Mouse (Mus musculus): ENCODE data around the gene Copa. TPM values are rescaled to one million over a fixed set of nuclear protein-coding genes. Genes with fewer than 3 reads are reported as not detected.

Gene Copa
- polyA plus RNA-seq, 1 experiment from 2014 or later = 181 TPM

DNA sequence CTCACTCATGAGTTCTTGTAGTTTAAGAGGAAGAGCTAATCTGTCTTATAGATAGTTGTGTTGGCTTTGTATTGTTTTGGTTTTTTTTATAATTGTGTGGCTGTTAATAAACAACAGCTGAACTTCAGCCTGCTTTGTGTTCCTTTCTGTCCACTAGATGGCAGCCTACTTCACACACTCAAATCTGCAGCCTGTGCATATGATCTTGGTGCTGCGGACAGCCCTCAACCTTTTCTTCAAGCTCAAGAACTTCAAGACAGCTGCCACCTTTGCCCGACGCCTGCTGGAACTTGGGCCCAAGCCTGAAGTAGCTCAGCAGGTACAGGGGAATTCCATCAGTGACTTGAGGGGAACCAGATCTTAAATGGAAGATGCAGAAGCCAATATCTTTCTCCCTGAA is 37.4 kb downstream of the Copa start:
- TF ChIP-seq CTCF (IDR thresholded peaks at IDR 0.05) = peak; percentile 85
- DNase-seq (ENCODE audit: low read depth, low spot score) (no peak), ATAC-seq (no peak)
- in situ Hi-C loops (cut with MboI; ENCODE audit: low pct_unique_long_range_greater_than_20kb) = loop anchor here (5.0 kb wide), 1 partner anchor 193 kb away; no protein-coding TSS in a partner anchor
- ChIA-PET CTCF (interaction anchor here (0.6 to 5.1 kb wide), 29 partner anchors 10 to 237 kb away, joined by 3 to 43 read pairs (median 4); partner anchors contain the start of genes Copa and Ncstn), POLR2A (interaction anchor here (0.9 kb wide), 2 partner anchors 77 to 190 kb away, joined by 3 read pairs; no protein-coding TSS in a partner anchor)
- no peaks in the 10 kb centered on the region for H3K27me3 ChIP-seq

DNA sequence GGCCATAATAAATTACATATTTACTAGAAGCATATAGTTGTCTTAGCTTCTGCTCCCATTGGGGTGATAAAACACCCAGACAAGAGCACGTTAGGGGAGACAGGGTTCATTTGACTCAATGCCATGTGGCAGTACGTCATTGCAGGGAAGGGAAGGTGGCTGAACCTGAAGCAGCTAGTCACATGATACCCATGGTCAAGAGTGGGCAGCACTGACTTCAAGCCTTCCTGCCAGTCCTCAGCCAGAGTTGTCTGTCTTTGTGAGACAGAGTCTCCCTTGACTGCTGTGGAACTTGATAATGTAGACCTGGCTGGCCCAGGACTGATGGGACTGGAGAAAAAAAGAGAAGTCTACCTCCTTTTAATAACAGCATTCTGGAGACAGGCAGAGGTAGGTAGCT is 40.3 kb downstream of the Copa start:
- TF ChIP-seq CTCF (IDR thresholded peaks at IDR 0.05) = no peak
- in situ Hi-C loops (cut with MboI; ENCODE audit: low pct_unique_long_range_greater_than_20kb) = no loop called here
- no peak for DNase-seq (ENCODE audit: low read depth, low spot score)
- ChIA-PET CTCF (interaction anchor here (2.0 to 5.1 kb wide), 2 partner anchors 15 to 187 kb away, joined by 11 to 43 read pairs; no protein-coding TSS in a partner anchor), POLR2A (no interaction called here)
- no peaks in the 10 kb centered on the region for H3K27me3 ChIP-seq
- no peak for ATAC-seq

DNA sequence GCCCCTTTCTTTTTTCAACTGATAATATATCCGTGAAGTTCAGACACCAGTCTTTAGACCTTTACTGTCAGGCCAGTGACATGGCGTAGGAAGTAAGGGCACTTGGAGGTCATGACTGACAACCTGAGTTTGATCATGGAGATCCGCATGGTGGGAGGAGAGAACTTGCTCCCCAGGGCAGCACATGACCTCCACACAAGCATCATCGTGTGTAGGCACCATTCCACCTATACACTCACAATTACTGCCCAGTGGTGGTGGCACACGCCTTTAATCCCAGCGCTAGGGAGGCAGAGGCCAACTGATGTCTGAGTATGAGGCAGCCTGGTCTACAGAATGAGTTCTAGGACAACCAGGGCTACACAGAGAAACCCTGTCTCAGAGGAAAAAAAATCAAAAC is 42.2 kb downstream of the Copa start:
- in situ Hi-C loops (cut with MboI; ENCODE audit: low pct_unique_long_range_greater_than_20kb) = no loop called here
- ChIA-PET CTCF (interaction anchor here (2.0 kb wide), 1 partner anchor 185 kb away, joined by 11 read pairs; no protein-coding TSS in a partner anchor), POLR2A (no interaction called here)
- no peak for DNase-seq (ENCODE audit: low read depth, low spot score)
- ATAC-seq = no peak
- H3K27me3 ChIP-seq = no peaks in the 10 kb centered on the region
- TF ChIP-seq CTCF (IDR thresholded peaks at IDR 0.05) = no peak

DNA sequence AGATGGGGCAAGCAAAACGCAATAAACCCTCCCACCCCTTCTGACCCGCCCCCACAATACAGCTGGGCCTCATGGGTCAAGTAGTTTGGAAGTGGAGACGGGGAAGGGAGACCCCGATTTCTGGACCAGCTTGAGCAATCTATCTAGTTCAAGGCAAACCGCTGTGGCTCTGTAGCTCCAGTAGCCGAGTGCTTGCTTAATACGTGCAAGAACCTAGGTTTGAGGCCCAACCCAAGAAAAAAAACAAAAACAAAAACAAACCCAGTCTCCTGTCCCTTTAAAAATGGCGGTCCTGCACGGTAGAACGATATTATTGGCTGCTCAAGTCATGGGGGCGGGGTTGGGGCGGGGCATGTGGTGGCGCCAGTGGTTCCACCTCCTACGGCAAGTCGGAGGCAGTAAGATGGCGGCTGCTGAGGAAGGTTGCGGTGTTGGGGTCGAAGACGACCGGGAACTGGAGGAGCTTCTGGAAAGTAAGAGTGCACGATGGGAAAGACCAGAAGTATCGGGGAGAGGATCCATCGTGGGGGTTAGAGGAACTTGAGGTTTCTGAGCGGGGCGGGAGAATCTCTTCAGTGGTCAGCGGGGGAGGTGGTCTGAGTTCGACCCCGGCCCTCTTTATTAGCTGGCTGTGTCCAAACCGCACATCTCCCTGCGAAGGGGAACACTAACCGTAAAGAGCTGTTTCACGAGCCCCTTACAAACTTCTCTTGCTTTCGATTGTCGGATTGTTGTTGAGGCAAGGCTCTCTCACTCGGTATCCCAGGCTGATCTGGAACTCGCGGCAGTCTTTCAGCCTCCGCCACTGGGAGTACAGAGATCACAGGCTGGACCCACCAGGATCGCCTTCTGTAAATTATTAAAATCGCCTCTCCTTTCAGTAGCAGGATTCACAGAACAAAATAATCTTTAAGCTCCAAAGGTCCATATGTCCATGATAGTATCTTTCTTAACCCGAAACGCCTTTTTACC is 44.3 kb downstream of the Copa start, which contains the start of gene Pex19:
Pex19 (plus strand) TSS at position 380 of the 972 bp plus-strand sequence.
- peak; percentile 81 for ATAC-seq
- no peak for TF ChIP-seq CTCF (IDR thresholded peaks at IDR 0.05)
- no peaks in the 10 kb centered on the region for H3K27me3 ChIP-seq
- in situ Hi-C loops (cut with MboI; ENCODE audit: low pct_unique_long_range_greater_than_20kb) = loop anchor here (25.0 kb wide), 1 partner anchor 386 kb away; the partner anchor contains the start of genes Cfap45 and Tagln2
- ChIA-PET CTCF (interaction anchor here (0.6 to 1.8 kb wide), 7 partner anchors 9 to 184 kb away, joined by 3 to 4 read pairs (median 3); no protein-coding TSS in a partner anchor), POLR2A (interaction anchor here (1.2 kb wide), 1 partner anchor 181 kb away, joined by 4 read pairs; no protein-coding TSS in a partner anchor)
- no peak for DNase-seq (ENCODE audit: low read depth, low spot score)

DNA sequence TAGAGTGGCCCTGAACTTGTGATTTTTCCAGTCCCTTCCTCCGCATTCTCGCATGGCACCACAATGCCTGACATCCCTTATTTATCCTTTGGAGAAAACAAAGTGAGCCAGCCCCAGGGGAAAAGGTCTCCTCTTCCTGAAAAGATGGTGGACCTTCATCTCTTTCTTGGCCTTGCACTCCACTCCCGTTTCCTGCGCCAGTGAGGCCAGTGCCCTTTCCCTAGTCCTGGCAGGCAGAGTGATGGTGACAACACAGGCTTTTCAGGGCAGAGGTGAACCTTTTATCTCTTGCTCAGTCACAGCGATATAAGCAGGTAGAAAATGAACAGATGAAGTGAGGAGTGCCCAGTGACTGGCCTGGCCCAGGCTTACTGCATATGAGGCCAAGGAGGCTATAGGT is 45.2 kb downstream of the Copa start:
- no peak for TF ChIP-seq CTCF (IDR thresholded peaks at IDR 0.05)
- in situ Hi-C loops (cut with MboI; ENCODE audit: low pct_unique_long_range_greater_than_20kb) = loop anchor here (25.0 kb wide), 1 partner anchor 385 kb away; the partner anchor contains the start of genes Cfap45 and Tagln2
- DNase-seq (ENCODE audit: low read depth, low spot score) = no peak
- no peaks in the 10 kb centered on the region for H3K27me3 ChIP-seq
- ATAC-seq = peak; percentile 9
- ChIA-PET POLR2A (no interaction called here), CTCF (interaction anchor here (1.2 to 4.6 kb wide), 3 partner anchors 15 to 81 kb away, joined by 3 to 20 read pairs (median 3); no protein-coding TSS in a partner anchor)

DNA sequence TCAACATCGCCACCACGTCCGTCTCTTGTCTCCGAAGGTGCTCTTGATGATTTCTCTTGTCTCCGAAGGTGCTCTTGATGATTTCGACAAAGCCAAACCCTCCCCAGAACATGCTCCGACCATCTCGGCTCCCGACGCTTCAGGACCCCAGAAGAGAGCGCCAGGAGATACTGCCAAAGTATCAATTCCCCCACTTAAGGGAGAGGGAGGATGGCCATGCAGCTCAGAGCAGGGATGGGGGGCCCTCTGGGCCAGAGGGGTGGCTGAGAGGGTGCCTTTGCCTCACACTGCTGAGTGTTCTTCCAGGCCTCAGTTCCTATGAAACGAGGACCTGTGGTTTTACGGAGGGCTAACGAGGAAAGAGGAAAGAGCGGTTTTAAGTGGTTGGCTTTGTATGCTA is 46.2 kb downstream of the Copa start:
- in situ Hi-C loops (cut with MboI; ENCODE audit: low pct_unique_long_range_greater_than_20kb) = loop anchor here (25.0 kb wide), 1 partner anchor 384 kb away; the partner anchor contains the start of genes Cfap45 and Tagln2
- DNase-seq (ENCODE audit: low read depth, low spot score) (no peak), ATAC-seq (no peak)
- POLR2A ChIA-PET = interaction anchor here (0.6 kb wide), 1 partner anchor 64 kb away, joined by 5 read pairs; no protein-coding TSS in a partner anchor
- no peak for TF ChIP-seq CTCF (IDR thresholded peaks at IDR 0.05)
- CTCF ChIA-PET = interaction anchor here (1.3 to 4.6 kb wide), 3 partner anchors 9 to 33 kb away, joined by 4 to 20 read pairs (median 7); no protein-coding TSS in a partner anchor
- no peaks in the 10 kb centered on the region for H3K27me3 ChIP-seq

DNA sequence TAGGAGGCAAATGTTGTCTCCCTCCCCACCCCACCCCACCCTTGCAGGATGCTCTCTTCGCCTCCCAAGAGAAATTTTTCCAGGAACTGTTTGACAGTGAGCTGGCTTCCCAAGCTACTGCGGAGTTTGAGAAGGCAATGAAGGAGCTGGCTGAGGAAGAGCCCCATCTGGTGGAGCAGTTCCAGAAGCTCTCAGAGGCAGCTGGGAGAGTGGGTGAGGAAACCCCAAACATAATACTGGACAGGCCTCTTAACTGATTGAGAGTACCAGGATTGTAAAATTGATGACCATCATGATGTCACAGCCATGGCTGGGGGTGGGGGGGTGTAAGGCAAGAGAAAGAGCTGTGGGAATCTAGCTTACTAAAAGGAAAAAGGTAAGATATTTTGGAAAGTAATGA is 46.8 kb downstream of the Copa start:
- in situ Hi-C loops (cut with MboI; ENCODE audit: low pct_unique_long_range_greater_than_20kb) = loop anchor here (25.0 kb wide), 1 partner anchor 383 kb away; the partner anchor contains the start of genes Cfap45 and Tagln2
- ChIA-PET CTCF (interaction anchor here (0.8 to 4.6 kb wide), 4 partner anchors 10 to 180 kb away, joined by 3 to 20 read pairs (median 6); no protein-coding TSS in a partner anchor), POLR2A (interaction anchor here (0.6 kb wide), 2 partner anchors 64 to 88 kb away, joined by 3 to 5 read pairs; no protein-coding TSS in a partner anchor)
- peak; percentile 55 for TF ChIP-seq CTCF (IDR thresholded peaks at IDR 0.05)
- no peaks in the 10 kb centered on the region for H3K27me3 ChIP-seq
- DNase-seq (ENCODE audit: low read depth, low spot score) = no peak
- no peak for ATAC-seq

DNA sequence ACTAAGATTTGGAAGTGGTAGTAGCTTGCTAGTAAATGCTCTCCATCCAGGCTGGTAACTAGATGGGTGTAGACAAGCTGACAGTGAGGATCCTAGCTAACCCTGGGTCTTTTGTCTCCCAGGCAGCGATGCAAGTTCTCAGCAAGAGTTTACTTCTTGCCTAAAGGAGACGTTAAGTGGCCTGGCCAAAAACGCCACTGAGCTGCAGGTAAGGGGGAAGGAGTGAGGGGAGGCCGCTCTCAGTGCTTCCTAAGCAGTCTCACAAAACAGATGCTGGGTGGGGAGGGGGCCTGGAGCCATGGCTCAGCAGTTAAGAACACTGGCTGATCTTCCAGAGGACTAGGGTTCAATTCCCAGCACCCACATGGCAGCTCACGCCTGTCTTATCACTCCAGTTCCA is 47.5 kb downstream of the Copa start:
- no peak for ATAC-seq
- no peak for TF ChIP-seq CTCF (IDR thresholded peaks at IDR 0.05)
- CTCF ChIA-PET = interaction anchor here (0.8 to 4.6 kb wide), 3 partner anchors 10 to 179 kb away, joined by 3 to 20 read pairs (median 7); no protein-coding TSS in a partner anchor
- POLR2A ChIA-PET = no interaction called here
- DNase-seq (ENCODE audit: low read depth, low spot score) = no peak
- H3K27me3 ChIP-seq = no peaks in the 10 kb centered on the region
- in situ Hi-C loops (cut with MboI; ENCODE audit: low pct_unique_long_range_greater_than_20kb) = loop anchor here (25.0 kb wide), 1 partner anchor 383 kb away; the partner anchor contains the start of genes Cfap45 and Tagln2

DNA sequence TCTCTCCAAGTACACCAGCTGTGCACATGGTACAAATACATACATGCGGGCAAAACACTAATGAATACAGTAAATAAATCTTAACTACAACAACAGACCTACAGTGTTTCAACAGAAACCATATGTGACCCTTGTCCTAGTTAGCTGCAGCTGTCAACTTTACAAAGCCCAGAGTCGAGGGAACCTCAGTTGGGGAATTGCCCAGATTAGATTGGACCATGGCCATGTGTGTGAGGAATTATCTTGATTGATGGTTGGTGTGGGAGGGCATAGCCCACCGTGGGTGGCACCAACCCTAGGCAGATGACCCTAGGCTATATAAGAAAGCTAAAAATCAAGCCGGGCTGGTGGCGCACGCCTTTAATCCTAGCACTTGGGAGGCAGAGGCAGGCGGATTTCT is 50.0 kb downstream of the Copa start:
- TF ChIP-seq CTCF (IDR thresholded peaks at IDR 0.05) = no peak
- CTCF ChIA-PET = interaction anchor here (4.6 kb wide), 1 partner anchor 11 kb away, joined by 20 read pairs; no protein-coding TSS in a partner anchor
- DNase-seq (ENCODE audit: low read depth, low spot score) (no peak), ATAC-seq (no peak)
- H3K27me3 ChIP-seq = no peaks in the 10 kb centered on the region
- in situ Hi-C loops (cut with MboI; ENCODE audit: low pct_unique_long_range_greater_than_20kb) = loop anchor here (25.0 kb wide), 1 partner anchor 380 kb away; the partner anchor contains the start of genes Cfap45 and Tagln2
- POLR2A ChIA-PET = interaction anchor here (0.9 to 1.2 kb wide), 2 partner anchors 9 to 70 kb away, joined by 3 to 4 read pairs; no protein-coding TSS in a partner anchor

DNA sequence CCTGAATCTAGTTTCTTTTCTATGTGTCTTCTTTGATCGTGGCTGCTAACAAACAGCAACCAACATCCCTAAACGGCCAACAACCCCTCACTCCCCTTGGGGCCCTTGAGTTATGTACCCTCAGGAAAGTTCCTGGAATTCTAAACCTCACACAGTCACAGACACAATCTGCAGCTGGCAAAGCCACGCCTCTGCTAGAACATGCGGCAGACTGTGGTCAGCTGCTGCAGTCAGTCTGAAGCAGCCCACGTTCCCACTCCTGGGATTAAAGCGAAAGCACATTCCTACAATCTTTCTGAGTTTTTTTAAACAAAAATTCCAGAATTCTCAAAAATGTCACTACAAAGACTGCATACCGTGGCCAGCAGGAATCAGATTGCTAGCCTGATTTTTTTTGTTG is 51.2 kb downstream of the Copa start:
- no peak for TF ChIP-seq CTCF (IDR thresholded peaks at IDR 0.05)
- in situ Hi-C loops (cut with MboI; ENCODE audit: low pct_unique_long_range_greater_than_20kb) = loop anchor here (25.0 kb wide), 1 partner anchor 379 kb away; the partner anchor contains the start of genes Cfap45 and Tagln2
- ChIA-PET POLR2A (no interaction called here), CTCF (interaction anchor here (2.0 kb wide), 1 partner anchor 14 kb away, joined by 6 read pairs; no protein-coding TSS in a partner anchor)
- DNase-seq (ENCODE audit: low read depth, low spot score) (no peak), ATAC-seq (no peak)
- H3K27me3 ChIP-seq = no peaks in the 10 kb centered on the region

Data from Patski (cell line).